Mouse (Mus musculus): Measurements from ENCODE around the gene Asgr1.

Gene Asgr1

GRCm38 (mm10) chr11:70026689-70027088 lies 27.2 kb upstream of the Asgr1 start:
- DNase-seq: peak; percentile 30

- DNase-seq: no peak
Observed at GRCm38 (mm10) chr11:70027397-70027796, 26.5 kb upstream of the Asgr1 start.

- no peak for DNase-seq
Observed at GRCm38 (mm10) chr11:70028401-70029129, 25.3 kb upstream of the Asgr1 start.

- DNase-seq: peak; percentile 65
Observed at GRCm38 (mm10) chr11:70029130-70029801, 24.6 kb upstream of the Asgr1 start.

- no peak for DNase-seq
Observed at GRCm38 (mm10) chr11:70029829-70030550, 23.9 kb upstream of the Asgr1 start.

- DNase-seq: no peak
Observed at GRCm38 (mm10) chr11:70030651-70031320, 23.1 kb upstream of the Asgr1 start.

GRCm38 (mm10) chr11:70031321-70031670 lies 22.6 kb upstream of the Asgr1 start:
- no peak for DNase-seq

- no peak for DNase-seq
Observed at GRCm38 (mm10) chr11:70038174-70038573, 15.7 kb upstream of the Asgr1 start.

GRCm38 (mm10) chr11:70039631-70040030 lies 14.3 kb upstream of the Asgr1 start:
- no peak for DNase-seq

GRCm38 (mm10) chr11:70040184-70040583 lies 13.7 kb upstream of the Asgr1 start:
- DNase-seq: no peak

GRCm38 (mm10) chr11:70042309-70043085 lies 11.4 kb upstream of the Asgr1 start:
- no peak for DNase-seq

GRCm38 (mm10) chr11:70043665-70044064 lies 10.2 kb upstream of the Asgr1 start:
- DNase-seq: no peak

GRCm38 (mm10) chr11:70045435-70045834 lies 8.4 kb upstream of the Asgr1 start:
- no peak for DNase-seq

GRCm38 (mm10) chr11:70049366-70049765 lies 4.5 kb upstream of the Asgr1 start:
- DNase-seq: no peak

GRCm38 (mm10) chr11:70049816-70050215 lies 4.1 kb upstream of the Asgr1 start:
- DNase-seq: no peak

GRCm38 (mm10) chr11:70053156-70053555 lies 729 bp upstream of the Asgr1 start:
- no peak for DNase-seq

- peak; percentile 79 for DNase-seq
Observed at GRCm38 (mm10) chr11:70055618-70056214, 1.8 kb downstream of the Asgr1 start.

- no peak for DNase-seq
Observed at GRCm38 (mm10) chr11:70057805-70058204, 3.9 kb downstream of the Asgr1 start.

GRCm38 (mm10) chr11:70059930-70060329 lies 6.0 kb downstream of the Asgr1 start:
- no peak for DNase-seq

- no peak for DNase-seq
Observed at GRCm38 (mm10) chr11:70063053-70063452, 9.2 kb downstream of the Asgr1 start.

- DNase-seq: no peak
Observed at GRCm38 (mm10) chr11:70066701-70067100, 12.8 kb downstream of the Asgr1 start.

GRCm38 (mm10) chr11:70068245-70068644 lies 14.4 kb downstream of the Asgr1 start:
- DNase-seq: no peak

Measured in lung, postnatal 36 days (tissue).